Mouse (Mus musculus): Measurements from ENCODE around the gene D030056L22Rik.

The D030056L22Rik gene

DNA sequence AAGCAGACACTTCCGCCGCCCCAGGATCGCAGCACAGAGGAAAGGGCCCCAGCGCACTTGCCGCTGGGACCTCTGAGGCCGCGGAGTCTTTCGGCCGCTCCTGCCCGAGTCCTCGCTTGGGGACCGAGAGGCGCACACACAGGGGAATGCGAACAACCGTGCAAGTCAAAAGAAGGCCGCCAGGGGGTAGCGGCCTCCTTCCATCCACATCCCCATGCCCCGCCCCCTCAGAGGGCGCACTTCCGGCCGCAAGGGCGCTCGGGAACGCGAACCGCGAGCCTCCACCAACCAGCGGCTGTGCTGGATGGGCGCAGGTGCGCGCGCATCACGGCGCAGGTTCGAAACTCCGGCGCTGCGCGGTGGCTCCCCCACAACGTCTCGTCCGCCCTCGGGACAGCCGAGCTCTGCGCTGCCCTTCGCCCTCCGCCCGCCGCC is at the start of gene D030056L22Rik:
Gene D030056L22Rik (plus strand): TSS at position 328 of the 435 bp plus-strand sequence.
- peak; percentile 97 to 98 for DNase-seq

DNA sequence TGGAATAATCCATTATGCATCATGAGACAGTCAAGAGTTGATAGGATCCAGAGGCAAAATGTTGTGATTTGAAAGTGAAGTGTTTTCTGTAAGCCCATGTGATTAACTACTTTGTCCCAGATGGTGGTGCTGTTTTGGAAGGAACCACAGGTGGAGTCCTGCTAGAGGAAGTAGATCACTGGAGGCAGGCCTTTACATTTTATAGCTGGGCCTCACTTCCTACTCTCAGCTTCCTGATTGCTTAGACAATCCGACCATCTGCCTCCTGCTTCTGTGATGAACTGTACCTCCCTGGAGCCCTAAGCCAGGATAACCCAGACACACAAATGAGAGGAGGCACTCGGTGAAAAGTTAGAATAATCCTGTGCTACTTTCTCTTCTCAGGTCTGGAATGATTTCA is 49.1 kb upstream of the D030056L22Rik start:
- no peak for DNase-seq

DNA sequence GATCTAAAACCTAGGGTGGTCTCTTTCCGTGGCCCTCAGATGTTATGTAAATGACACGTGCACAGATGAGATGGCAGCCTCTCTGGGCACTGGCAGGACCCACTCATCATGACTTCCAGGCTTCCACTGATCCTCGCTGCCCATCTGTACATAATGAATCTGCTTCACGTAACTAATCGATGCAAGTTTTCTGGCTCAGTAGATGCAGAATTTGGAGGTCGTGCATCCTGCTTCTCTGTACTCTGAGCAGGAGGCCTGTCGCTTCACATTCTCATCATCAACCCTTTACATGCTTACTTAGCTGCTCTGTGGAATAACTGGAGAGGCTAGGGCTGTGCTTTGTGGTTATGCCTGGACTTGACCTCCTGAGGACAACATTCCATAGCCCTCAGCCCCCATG is 46.0 kb upstream of the D030056L22Rik start:
- DNase-seq: no peak

GRCm38 (mm10) chr19:18669551-18669950 is 43.4 kb upstream of the D030056L22Rik start:
- DNase-seq: no peak

DNA sequence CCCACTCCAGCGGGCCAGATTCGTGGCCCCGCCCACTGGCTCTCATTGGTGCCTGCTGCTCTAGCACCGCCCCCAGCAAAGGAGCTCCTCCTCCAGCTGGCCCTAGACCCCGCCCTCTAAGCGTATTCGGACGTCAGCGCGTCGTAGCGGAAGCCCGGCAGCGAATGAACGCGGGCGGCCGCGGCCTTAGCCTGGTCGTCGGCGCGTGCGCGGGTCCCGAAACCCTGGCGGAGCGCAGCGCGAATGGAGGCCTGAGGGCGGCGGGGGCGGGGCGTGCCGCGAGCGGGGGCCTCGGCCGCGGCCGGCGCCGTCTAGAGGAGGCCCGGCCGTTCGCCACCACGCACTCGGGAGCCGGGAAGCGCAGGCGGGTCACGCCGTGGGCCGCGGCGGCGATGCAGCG is 42.4 kb upstream of the D030056L22Rik start, which contains the start of gene Carnmt1:
Gene Carnmt1 (plus strand): TSS at position 157 of the 400 bp plus-strand sequence.
- DNase-seq: peak; percentile 99

GRCm38 (mm10) chr19:18671056-18671741 is 41.8 kb upstream of the D030056L22Rik start:
- DNase-seq: peak in 1 of 2 experiments; percentile 29

DNA sequence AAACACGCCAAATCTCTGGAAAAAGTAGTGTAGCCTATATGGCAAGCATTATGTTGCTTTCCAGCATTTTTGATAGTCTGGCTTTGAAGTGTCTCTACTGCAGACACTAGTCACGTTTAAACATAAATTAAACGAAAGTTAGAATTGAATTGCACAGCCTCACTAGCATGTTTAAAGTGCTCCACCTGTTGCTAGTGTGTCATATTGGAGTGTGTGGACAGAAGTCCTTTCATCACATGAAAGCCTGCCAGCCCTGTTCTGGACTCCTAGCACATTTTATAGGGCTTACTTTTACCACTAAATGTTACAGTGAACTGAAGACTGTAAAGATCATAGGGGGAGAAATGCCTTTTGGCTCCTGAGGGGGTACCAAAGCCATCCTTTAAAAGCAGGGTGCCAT is 40.5 kb upstream of the D030056L22Rik start:
- no peak for DNase-seq

DNA sequence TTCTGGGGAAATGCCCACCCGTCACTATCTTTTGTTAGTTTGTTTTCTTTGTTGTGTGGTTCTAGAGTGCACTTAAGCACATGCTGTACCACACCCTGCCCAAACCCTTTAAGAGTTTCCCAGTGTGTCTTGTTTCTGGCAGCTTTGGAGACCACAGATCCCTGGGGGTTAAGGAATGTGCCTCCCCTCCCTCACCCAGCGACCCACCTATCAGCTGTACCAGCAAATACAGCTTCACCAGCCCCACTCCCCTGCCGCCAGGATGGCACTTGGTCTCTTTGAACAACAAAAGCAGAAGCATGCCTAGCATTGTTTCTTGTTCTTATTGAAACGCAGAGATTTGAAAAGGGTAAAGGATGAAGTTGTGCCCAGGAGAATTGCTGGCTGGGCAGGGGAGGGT is 39.9 kb upstream of the D030056L22Rik start:
- DNase-seq: no peak

DNA sequence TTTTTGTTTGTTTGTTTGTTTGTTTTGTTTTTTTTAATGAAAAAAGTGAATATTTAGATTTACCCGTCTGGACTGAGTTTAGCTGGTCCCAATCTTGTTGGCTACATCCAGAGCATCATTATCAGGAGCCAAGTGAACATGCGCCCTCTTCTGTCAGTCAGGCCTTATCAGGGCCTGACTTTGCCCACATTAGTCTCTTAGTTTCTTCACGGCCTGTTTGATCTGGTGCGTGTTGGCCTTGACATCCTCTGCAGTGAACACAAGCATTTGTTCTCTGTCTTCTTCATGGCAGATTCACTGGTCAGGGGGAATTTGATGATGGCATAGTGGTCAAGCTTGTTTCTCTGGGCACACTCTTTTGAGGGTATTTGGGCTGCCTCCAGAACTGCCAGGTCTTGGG is 30.9 kb upstream of the D030056L22Rik start:
- DNase-seq: no peak

DNA sequence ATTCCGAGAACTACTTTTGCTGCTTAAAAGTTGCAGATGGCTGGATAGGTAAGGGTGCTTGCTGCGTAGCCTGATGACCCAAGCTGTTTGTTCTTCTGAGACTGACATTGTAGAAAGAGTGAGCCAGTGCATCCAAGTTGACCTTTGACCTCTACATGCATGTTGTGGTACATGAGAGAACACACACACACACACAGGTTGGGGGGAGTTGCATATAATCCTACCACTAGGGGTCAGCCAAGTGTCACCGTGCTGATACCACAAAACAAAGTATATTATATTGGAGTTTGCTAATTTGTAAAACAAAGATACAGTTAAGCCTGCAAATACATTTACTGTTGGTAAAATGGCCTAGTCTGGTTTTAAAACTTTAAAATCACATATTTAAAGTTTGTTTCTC is 25.4 kb upstream of the D030056L22Rik start:
- peak in 1 of 2 experiments; percentile 43 for DNase-seq

- no peak for DNase-seq
Observed at GRCm38 (mm10) chr19:18692176-18692575, 20.8 kb upstream of the D030056L22Rik start.

GRCm38 (mm10) chr19:18692768-18693167 is 20.2 kb upstream of the D030056L22Rik start:
- DNase-seq: no peak

GRCm38 (mm10) chr19:18695116-18695515 is 17.9 kb upstream of the D030056L22Rik start:
- no peak for DNase-seq

DNA sequence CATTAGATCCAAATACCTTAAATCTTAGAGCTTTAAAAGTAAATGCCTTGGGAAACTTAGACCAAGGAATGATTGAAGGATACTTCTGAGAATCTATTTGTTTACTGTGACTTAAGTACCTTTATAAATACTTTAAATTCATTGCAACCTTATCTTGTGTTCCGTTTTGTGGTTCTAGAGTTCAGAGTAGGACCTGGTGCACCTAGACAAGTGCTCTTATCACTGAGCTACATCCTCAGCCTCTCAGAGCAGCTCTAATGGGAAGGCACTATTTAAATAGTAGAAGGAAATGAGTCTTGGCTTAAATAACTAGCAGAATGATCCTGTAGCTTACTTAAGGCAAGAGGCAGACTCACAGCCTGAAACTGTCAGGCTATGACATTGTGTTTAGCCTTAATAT is 17.4 kb upstream of the D030056L22Rik start:
- DNase-seq: no peak

DNA sequence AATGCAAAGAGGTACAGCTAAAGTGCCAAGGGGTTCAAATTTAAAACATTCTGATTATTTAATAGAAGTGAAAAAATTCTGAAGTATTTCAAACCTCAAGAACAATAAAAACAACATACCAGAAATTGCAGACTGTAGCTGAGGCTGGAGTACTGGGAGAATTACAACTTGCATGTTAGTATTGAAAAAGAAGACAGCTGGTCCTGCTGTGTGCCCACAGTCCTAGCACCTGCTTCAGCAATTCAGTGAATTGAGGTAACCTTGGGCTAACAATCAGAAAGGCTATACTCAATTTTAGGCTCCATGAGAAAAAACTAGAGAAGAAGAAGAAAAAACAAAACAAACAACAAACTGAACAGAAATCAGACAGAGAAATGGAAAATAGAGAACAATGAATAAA is 4.9 kb upstream of the D030056L22Rik start:
- no peak for DNase-seq

GRCm38 (mm10) chr19:18710903-18711302 is 2.1 kb upstream of the D030056L22Rik start:
- no peak for DNase-seq

GRCm38 (mm10) chr19:18711589-18711988 is 1.4 kb upstream of the D030056L22Rik start:
- DNase-seq: no peak

DNA sequence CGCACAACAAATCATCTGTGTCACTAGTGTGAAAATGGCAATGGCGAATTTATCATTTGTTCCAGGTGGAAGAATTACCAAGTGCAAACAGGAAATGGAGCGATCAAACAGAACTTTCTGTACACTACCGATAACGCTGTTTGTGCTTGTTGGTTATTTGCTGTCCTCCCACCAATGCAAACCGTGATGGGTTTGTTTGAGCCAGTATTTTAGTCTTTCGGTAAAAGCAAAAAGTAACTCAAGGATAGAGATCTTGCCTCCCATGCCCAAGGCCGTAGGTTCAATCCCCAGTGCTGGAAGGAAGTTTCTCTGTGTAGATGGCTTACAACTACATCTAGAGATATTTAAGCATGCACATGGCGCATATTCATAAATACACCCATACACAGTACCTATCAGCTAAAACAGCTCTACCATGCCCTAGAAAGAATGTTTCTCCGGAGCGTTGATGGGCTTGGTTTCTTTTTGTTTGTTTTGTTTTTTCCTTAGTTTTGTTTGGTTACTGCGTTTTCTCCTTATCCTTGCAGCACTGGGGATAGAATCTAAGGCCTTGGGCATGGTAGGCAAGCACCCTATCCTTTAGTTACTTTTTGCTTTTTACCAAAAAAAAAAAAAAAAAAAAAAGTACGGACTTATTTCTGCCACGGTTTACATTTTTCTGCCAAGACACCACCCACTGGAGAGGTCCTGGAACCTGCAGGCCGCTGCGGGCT is 684 bp upstream of the D030056L22Rik start:
- DNase-seq: no peak

DNA sequence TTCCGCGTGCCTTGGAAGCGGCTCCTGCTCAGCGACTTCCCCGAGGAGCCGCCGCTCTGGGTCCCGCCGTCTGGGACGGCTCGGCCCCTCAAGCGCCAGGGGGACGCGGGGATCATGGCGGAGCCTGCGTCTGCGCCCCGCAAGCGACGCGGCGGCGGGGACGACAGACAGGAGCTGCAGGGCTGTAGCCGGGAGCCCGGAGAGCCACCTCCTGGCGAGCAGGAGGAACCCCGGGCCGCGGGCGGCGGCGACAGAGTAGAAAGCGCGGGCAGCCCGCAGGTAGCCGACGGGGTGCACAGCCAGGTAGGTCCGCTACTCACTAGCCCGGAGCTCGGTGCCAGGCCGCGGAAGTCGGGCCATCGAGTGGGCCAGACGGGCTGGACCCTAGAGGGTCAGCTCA is 364 bp downstream of the D030056L22Rik start:
- peak; percentile 54 to 62 for DNase-seq

DNA sequence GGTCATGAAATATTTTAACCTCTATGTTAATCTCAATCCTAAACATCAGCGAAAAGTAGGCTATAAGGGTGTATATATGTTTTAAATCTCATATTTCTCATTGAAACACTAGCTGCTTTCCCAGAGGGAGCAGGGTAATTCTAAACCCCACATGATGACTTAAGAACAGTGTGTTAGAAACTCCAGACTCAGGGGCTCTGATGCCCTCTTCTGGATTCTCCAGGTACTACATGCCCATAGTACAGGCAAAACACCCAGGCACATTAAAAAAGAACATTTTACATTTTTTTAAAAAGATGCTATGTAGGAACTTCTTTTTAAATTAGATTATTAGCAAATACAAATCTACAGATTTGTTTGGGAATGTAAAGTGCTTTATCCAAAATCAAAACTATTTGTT is 3.4 kb downstream of the D030056L22Rik start:
- DNase-seq: peak; percentile 44 to 74

DNA sequence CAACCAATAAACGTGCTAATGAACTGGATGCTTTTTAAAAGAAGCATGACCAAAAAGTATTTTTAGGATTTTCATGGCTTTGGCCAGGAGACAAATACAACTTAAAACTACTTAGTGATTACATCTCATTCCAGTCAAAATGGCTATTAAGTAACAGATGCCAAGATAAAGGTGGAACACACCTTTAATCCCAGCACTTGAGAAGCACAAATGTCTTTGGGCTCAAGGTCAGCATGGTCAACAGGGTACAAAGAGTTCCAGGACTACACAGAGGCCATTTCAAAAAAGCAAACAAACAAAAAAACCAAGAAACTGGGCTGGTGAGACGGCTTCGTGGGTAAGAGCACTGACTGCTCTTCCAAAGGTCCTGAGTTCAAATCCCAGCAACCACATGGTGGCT is 7.3 kb downstream of the D030056L22Rik start:
- DNase-seq: no peak

DNA sequence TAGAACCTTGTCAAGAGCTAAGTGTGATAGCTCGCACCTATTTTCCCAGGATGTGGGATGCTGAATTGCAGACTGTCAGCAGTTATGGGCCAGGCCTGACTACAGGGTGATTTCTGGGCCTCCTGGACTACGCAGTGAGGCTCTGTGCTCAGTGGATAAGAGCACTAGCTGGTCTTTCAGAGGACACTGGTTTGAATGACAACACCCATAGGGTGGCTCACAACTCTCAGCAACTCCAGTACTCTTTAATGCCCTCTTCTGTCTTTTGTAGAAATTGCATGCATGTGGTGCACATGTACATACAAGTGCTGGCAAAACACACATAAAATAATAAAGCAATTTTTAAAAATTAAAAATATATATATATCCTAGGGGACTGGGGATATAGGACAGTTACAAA is 12.2 kb downstream of the D030056L22Rik start:
- DNase-seq: no peak

- no peak for DNase-seq
Observed at GRCm38 (mm10) chr19:18730255-18730654, 17.3 kb downstream of the D030056L22Rik start.

DNA sequence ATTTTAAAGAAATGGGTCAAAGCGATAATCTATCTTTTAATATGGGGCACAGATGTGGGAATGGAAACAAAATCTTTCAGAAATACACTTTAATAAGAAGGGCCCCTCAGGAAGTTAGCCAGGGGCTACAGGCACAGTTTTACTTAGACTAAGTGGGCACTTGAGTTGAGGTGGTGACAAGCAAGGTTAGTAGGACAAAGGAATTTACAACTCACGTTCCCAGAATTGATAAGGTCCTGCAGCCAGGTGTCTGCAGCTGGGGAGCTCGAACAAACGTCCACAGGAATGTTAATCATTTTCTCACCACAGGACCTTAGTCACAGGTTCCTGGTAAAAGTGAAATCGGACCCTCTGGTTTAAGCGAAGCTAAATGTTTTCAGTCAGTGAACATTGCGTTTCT is 18.1 kb downstream of the D030056L22Rik start:
- DNase-seq: no peak

All from lung, adult 18-20 months (tissue).